Mouse (Mus musculus) embryonic facial prominence, embryonic 12.5 days (tissue): ENCODE measurements around the gene Slc16a12. TPM values are rescaled to one million over a fixed set of nuclear protein-coding genes. Genes with fewer than 3 reads are reported as not detected.

Experiments
- ATAC-seq: fragments of 200-750 bp; cut with Nextera tagmentation; 2 replicates; pipeline ENCODE4 v1.8.0; 2017; ENCODE audit not compliant: insufficient number of reproducible peaks, insufficient read depth, low FRiP score, low TSS enrichment
- H3K27ac ChIP-seq: fragments of 300-500 bp; sonication (generic); 2 replicates; pipeline ENCODE4 v1.5.1; 2016; ENCODE audit warnings: mild to moderate bottlenecking
- H3K27me3 ChIP-seq: fragments of 300-500 bp; sonication (generic); 2 replicates; pipeline ENCODE4 v1.6.1; 2016; ENCODE audit warnings: mild to moderate bottlenecking, moderate library complexity
- H3K36me3 ChIP-seq: fragments of 300-500 bp; sonication (generic); 2 replicates; pipeline ENCODE4 v1.6.1; 2016; ENCODE audit warnings: mild to moderate bottlenecking
- H3K4me1 ChIP-seq: fragments of 300-500 bp; sonication (generic); 2 replicates; pipeline ENCODE4 v1.6.1; 2016
- H3K4me2 ChIP-seq: fragments of 300-500 bp; sonication (generic); replicated peaks from 2 replicates; pipeline ENCODE4 v1.6.1; 2016; ENCODE audit warnings: mild to moderate bottlenecking, moderate library complexity
- H3K4me3 ChIP-seq: fragments of 300-500 bp; sonication (generic); 2 replicates; pipeline ENCODE4 v1.5.1; 2016; ENCODE audit warnings: mild to moderate bottlenecking
- H3K9ac ChIP-seq: fragments of 300-500 bp; sonication (generic); 2 replicates; pipeline ENCODE4 v1.6.1; 2016; ENCODE audit warnings: mild to moderate bottlenecking, moderate library complexity
- H3K9me3 ChIP-seq: fragments of 300-500 bp; sonication (generic); 2 replicates; pipeline ENCODE4 v1.6.1; 2016; ENCODE audit warnings: mild to moderate bottlenecking, moderate library complexity
- WGBS: fragments of 180-500 bp; shearing (Covaris S2); methylation state at CpG from one replicate; pipeline ENCODE4 v1.1.7; 2016; 5-methylcytosine and 5-hydroxymethylcytosine counted together
- polyA plus RNA-seq: library from polyadenylated mRNA; unstranded; fragments of >200 nt; fragmentation: Nextera tagmentation; extraction: Ambion mirVana; gene quantifications from 2 replicates; pipeline ENCODE4 v1.2.1, GENCODE M21; 2016

The Slc16a12 gene
- 0.93 and 1.1 TPM in 2 replicates for polyA plus RNA-seq

- Histone ChIP-seq H3K27me3 (peaks cover 22% of the 10 kb centered on the region), H3K9me3 (no peaks in the 10 kb centered on the region), H3K4me3 (peak within 1 kb of the TSS; percentile 64), H3K4me1 (peaks cover 7% of the 10 kb centered on the region; the same call in 1 of the 2 replicates), H3K27ac (no peak within 1 kb of the TSS), H3K9ac (peak within 1 kb of the TSS; percentile 61), H3K36me3 (no peaks in the 10 kb centered on the region), H3K4me2 (peak within 1 kb of the TSS; percentile 100)
- under 1% methylated on average over 61 of the region's 61 CpGs for WGBS
- ATAC-seq, result peak; percentile 62
Observed at GRCm38 (mm10) chr19:34746688-34747504, at the start of gene Slc16a12. Gene Slc16a12 (minus strand): TSS chr19:34747289.

DNA sequence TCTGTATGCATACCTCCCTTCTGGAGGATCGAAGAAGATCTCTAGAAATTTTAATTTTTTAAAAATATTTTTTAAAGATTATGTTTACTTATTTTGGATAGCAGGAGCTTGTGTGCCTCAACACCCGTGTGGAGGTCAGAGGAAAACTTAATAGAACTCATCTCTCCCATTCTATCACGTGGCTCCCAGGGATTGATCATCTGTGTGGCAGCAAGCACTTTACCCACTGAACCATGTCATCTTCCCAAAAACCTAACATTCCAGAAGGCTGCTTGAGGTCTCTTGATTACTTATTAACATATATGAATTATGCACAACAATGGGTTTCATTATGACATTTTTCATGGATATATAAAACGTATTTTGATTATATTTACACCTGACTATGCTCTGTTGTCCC is 49.3 kb upstream of the Slc16a12 start:
- H3K27ac ChIP-seq, result no peak overlapping the region

DNA sequence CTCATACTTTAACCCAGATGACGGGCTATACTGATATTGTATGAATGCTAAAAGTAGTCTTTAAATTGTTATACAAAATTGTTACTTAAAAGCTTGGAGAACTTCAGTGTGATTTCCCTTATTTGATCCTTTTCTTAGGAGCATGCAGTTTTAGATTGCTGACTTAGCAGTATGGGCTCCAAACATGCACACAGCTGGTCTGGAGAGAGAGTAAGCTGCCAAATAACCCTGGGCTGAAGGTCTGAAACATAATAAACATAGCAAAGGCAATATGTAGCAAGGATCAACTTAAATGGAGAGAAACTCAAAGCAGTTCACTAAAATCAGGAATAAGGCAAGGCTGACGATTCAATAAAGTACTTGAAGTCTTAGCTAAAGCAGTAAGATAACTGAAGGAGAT is 35.4 kb upstream of the Slc16a12 start:
- Histone ChIP-seq H3K9me3 (no peaks in the 10 kb centered on the region), H3K36me3 (no peaks in the 10 kb centered on the region), H3K4me3 (no peak overlapping the region), H3K4me1 (no peaks in the 10 kb centered on the region), H3K4me2 (no peak overlapping the region), H3K27ac (no peak overlapping the region), H3K9ac (no peak overlapping the region), H3K27me3 (no peaks in the 10 kb centered on the region)
- 88% methylated on average over 2 of the region's 2 CpGs for WGBS
- ATAC-seq, result no peak

More for the DNA sequence above, 49.3 kb upstream of the Slc16a12 start:
- 81% methylated on average over 4 of the region's 4 CpGs for WGBS
- no peaks in the 10 kb centered on the region for H3K9me3 ChIP-seq
- no peak overlapping the region for H3K4me2 ChIP-seq
- ATAC-seq, result no peak
- H3K9ac ChIP-seq, result no peak overlapping the region
- no peaks in the 10 kb centered on the region for H3K36me3 ChIP-seq
- no peak overlapping the region for H3K4me3 ChIP-seq
- no peaks in the 10 kb centered on the region for H3K4me1 ChIP-seq
- no peaks in the 10 kb centered on the region for H3K27me3 ChIP-seq

DNA sequence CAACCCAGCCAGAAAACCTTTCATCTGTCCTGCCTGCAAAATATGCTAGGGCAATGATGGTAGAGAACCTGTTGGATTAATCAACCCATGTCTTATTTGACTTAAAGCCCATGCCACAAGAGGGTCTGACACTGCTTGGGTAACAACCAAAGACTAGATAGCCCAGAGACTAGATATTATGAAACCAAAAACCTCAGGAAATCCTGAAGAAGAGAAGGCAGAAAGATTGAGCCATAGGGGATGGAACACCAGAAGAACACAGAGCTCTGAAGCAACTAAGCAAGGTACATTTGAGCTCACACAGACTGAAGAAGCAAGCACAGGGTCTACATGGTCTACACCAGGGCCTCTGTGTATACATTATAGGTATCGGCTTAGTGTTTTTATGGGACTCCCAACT is 31.9 kb upstream of the Slc16a12 start:
- no peak for ATAC-seq
- Histone ChIP-seq H3K4me2 (no peak overlapping the region), H3K4me3 (no peak overlapping the region), H3K27me3 (no peaks in the 10 kb centered on the region), H3K4me1 (no peaks in the 10 kb centered on the region), H3K9me3 (no peaks in the 10 kb centered on the region), H3K27ac (no peak overlapping the region), H3K9ac (no peak overlapping the region), H3K36me3 (no peaks in the 10 kb centered on the region)
- 100% methylated on average over 1 of the region's 1 CpGs for WGBS

DNA sequence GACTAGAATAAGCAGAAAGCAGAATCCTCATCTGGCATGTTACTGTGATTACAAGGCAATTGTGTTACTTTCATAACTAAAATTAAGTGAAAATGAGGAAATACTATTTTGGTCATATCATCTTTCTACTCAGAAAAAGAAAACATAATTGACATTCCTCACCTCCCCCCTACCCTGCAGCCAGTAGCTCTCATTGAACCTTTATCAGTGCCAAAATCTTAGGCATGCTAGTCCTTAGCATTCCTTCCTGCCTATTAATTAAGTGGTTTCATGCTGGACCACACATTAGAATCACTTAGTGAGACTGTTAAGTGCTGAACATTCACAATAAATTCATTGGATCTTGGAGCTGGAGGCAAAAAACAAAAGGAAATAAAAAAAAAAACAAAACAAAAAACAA is 31.0 kb upstream of the Slc16a12 start:
- no peak for ATAC-seq
- no peaks in the 10 kb centered on the region for H3K4me1 ChIP-seq
- H3K27ac ChIP-seq, result no peak overlapping the region
- no peak overlapping the region for H3K4me3 ChIP-seq
- H3K36me3 ChIP-seq, result no peaks in the 10 kb centered on the region
- H3K27me3 ChIP-seq, result no peaks in the 10 kb centered on the region
- no peaks in the 10 kb centered on the region for H3K9me3 ChIP-seq
- no peak overlapping the region for H3K9ac ChIP-seq
- H3K4me2 ChIP-seq, result no peak overlapping the region

DNA sequence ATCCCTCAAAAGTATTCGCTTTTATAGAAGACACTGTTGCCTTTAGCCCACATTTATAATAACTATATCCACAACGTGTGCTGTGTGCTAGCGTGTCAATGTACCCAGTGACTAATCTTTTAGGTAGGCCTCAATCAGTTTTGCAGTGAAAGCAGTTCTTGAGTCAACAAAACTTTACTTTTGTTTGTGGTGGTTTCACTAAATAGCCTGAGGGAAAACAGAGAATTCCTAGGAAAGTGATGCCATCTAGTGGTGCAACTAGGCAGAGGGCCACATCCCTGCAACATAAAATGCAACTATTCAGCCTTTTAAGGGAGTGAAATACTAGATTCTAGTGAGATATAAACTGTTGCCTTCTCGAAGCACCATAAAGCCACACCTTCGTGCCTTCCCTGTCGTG is 25.7 kb upstream of the Slc16a12 start:
- no peak for ATAC-seq
- Histone ChIP-seq H3K9ac (no peak overlapping the region), H3K36me3 (no peaks in the 10 kb centered on the region), H3K27me3 (no peaks in the 10 kb centered on the region), H3K4me1 (no peaks in the 10 kb centered on the region), H3K4me2 (no peak overlapping the region), H3K27ac (no peak overlapping the region), H3K4me3 (no peak overlapping the region), H3K9me3 (no peaks in the 10 kb centered on the region)
- 24% methylated on average over 6 of the region's 6 CpGs for WGBS

GRCm38 (mm10) chr19:34770764-34771163 is 23.7 kb upstream of the Slc16a12 start:
- Histone ChIP-seq H3K9ac (no peak overlapping the region), H3K4me3 (no peak overlapping the region), H3K4me2 (no peak overlapping the region), H3K36me3 (no peaks in the 10 kb centered on the region), H3K27ac (no peak overlapping the region), H3K4me1 (no peaks in the 10 kb centered on the region), H3K27me3 (no peaks in the 10 kb centered on the region), H3K9me3 (no peaks in the 10 kb centered on the region)
- WGBS, result 79% methylated on average over 6 of the region's 6 CpGs
- no peak for ATAC-seq

GRCm38 (mm10) chr19:34758754-34759153 is 11.7 kb upstream of the Slc16a12 start:
- no peaks in the 10 kb centered on the region for H3K36me3 ChIP-seq
- no peaks in the 10 kb centered on the region for H3K4me1 ChIP-seq
- no peaks in the 10 kb centered on the region for H3K27me3 ChIP-seq
- no peak overlapping the region for H3K4me3 ChIP-seq
- 83% methylated on average over 1 of the region's 1 CpGs for WGBS
- no peak for ATAC-seq
- no peaks in the 10 kb centered on the region for H3K9me3 ChIP-seq
- no peak overlapping the region for H3K9ac ChIP-seq
- H3K27ac ChIP-seq, result no peak overlapping the region
- H3K4me2 ChIP-seq, result no peak overlapping the region

GRCm38 (mm10) chr19:34756561-34757240 is 9.6 kb upstream of the Slc16a12 start:
- H3K36me3 ChIP-seq, result no peaks in the 10 kb centered on the region
- no peaks in the 10 kb centered on the region for H3K9me3 ChIP-seq
- no peak overlapping the region for H3K27ac ChIP-seq
- 88% methylated on average over 7 of the region's 7 CpGs for WGBS
- no peak overlapping the region for H3K4me2 ChIP-seq
- H3K4me3 ChIP-seq, result no peak overlapping the region
- H3K27me3 ChIP-seq, result no peaks in the 10 kb centered on the region
- no peaks in the 10 kb centered on the region for H3K4me1 ChIP-seq
- no peak for ATAC-seq
- no peak overlapping the region for H3K9ac ChIP-seq

- Histone ChIP-seq H3K36me3 (no peaks in the 10 kb centered on the region), H3K27me3 (no peaks in the 10 kb centered on the region), H3K4me2 (no peak overlapping the region), H3K4me3 (no peak overlapping the region), H3K27ac (no peak overlapping the region), H3K9me3 (no peaks in the 10 kb centered on the region), H3K9ac (no peak overlapping the region), H3K4me1 (no peaks in the 10 kb centered on the region)
- ATAC-seq, result no peak
- WGBS, result 85% methylated on average over 1 of the region's 1 CpGs
Observed at GRCm38 (mm10) chr19:34755680-34756079, 8.6 kb upstream of the Slc16a12 start.

GRCm38 (mm10) chr19:34753243-34753642 is 6.2 kb upstream of the Slc16a12 start:
- Histone ChIP-seq H3K27ac (no peak overlapping the region), H3K36me3 (no peaks in the 10 kb centered on the region), H3K4me2 (no peak overlapping the region), H3K4me3 (no peak overlapping the region), H3K9ac (no peak overlapping the region), H3K4me1 (no peaks in the 10 kb centered on the region), H3K9me3 (no peaks in the 10 kb centered on the region), H3K27me3 (no peaks in the 10 kb centered on the region)
- no peak for ATAC-seq
- 59% methylated on average over 5 of the region's 5 CpGs for WGBS

- no peaks in the 10 kb centered on the region for H3K9me3 ChIP-seq
- 75% methylated on average over 3 of the region's 3 CpGs for WGBS
Observed at GRCm38 (mm10) chr19:34752391-34753092, 5.5 kb upstream of the Slc16a12 start.

More at GRCm38 (mm10) chr19:34752391-34753092, 5.5 kb upstream of the Slc16a12 start:
- no peak for ATAC-seq
- no peak overlapping the region for H3K27ac ChIP-seq
- no peaks in the 10 kb centered on the region for H3K27me3 ChIP-seq
- H3K4me2 ChIP-seq, result no peak overlapping the region
- H3K9ac ChIP-seq, result no peak overlapping the region
- no peaks in the 10 kb centered on the region for H3K4me1 ChIP-seq
- H3K36me3 ChIP-seq, result no peaks in the 10 kb centered on the region
- no peak overlapping the region for H3K4me3 ChIP-seq
